Mouse (Mus musculus): Measurements from ENCODE around the gene Zic4.

DNA sequence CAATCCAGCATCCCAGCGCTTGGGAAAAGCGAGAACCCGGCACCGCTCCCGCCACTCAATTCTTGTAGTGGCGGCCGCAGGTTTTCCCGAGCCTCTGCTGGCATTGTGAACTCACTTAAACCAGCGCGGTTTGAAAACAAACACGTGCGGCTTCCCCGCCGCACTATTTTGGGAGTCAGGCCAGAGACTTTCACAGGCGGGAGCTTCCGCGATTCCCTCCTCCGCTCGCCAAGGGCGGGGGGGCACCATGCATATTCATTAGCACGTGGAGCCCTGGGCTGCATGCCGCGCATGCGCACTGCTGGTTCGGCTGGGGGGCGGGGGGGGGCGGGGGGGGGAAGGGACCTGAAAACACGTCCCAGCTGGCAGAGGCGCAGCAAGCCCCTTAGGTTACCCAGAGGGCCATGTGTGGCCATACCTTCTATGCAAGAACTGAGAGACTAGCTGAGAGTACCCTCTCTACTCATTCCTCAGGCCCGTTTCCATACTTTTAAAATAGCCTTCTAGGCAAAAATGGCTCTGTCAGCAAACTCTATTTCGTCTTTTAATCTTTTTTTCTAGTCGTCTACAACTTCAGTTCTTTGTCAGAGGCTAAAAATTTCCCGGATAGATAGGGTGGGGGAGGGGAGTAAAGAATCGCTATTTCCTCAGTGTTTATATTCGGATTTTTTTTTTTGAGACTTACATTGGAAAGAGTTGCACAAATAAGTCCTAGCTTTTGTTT lies 6.4 kb upstream of the Zic4 start:
- no peak for TF ChIP-seq CTCF (IDR thresholded peaks at IDR 0.05; ENCODE audit: low read depth)
- TF ChIP-seq EP300 (IDR thresholded peaks at IDR 0.05; ENCODE audit: low read depth), result no peak

Measured in liver, postnatal 0 days (tissue).